8 mouse cellular contexts compared by ENCODE assay signal in genomic region chrX:153155322-153155721, GRCm38 (mm10). TPM values are rescaled to one million over a fixed set of nuclear protein-coding genes. Genes with fewer than 3 reads are reported as not detected.
A peak's percentile ranks its signal among the peaks of the same experiment; 100 is the strongest.
DNase-seq lines count a peak whose midpoint lies in the region; ATAC-seq and TF ChIP-seq lines count a peak whose summit lies in the region.

No protein-coding gene starts in this region.

- H3K27ac ChIP-seq in midbrain, postnatal 0 days (ENCODE audit: low read depth, low read length) = no peak overlapping the region
- H3K27ac ChIP-seq in midbrain, embryonic 16.5 days (ENCODE audit: low read length) = no peak overlapping the region
- no peak overlapping the region for H3K27ac ChIP-seq in forebrain, embryonic 10.5 days

- no peaks in the 10 kb centered on the region for H3K9me3 ChIP-seq in midbrain, postnatal 0 days (ENCODE audit: low read length)
- H3K9me3 ChIP-seq in midbrain, embryonic 16.5 days (replicated peaks; ENCODE audit: control insufficient read depth, low read length, poor library complexity, severe bottlenecking) = no peaks in the 10 kb centered on the region
- no peaks in the 10 kb centered on the region for H3K9me3 ChIP-seq in forebrain, embryonic 10.5 days

- no peak overlapping the region for H3K9ac ChIP-seq in midbrain, postnatal 0 days (replicated peaks; ENCODE audit: low read length, poor library complexity, severe bottlenecking)
- no peak overlapping the region for H3K9ac ChIP-seq in midbrain, embryonic 16.5 days (ENCODE audit: low read depth, low read length)

- intact Hi-C loops in gastrocnemius, postnatal 36 days (cut with DNase I) = loop anchor here (10.0 kb wide), 1 partner anchor 209 kb away; no protein-coding TSS in a partner anchor

- ATAC-seq in midbrain, postnatal 0 days (ENCODE audit: low FRiP score) = no peak
- no peak for ATAC-seq in midbrain, embryonic 16.5 days
- ATAC-seq in activated CD4-positive, CD25-positive, alpha-beta regulatory T cell, adult 4 months = peak; percentile 84

- WGBS in midbrain, postnatal 0 days = 51% methylated on average over 3 of the region's 3 CpGs
- WGBS in midbrain, embryonic 16.5 days = 44% methylated on average over 3 of the region's 3 CpGs
- 64% methylated on average over 3 of the region's 3 CpGs for WGBS in forebrain, embryonic 10.5 days

- no peak overlapping the region for H3K4me2 ChIP-seq in midbrain, postnatal 0 days (ENCODE audit: low read depth, low read length, poor library complexity, severe bottlenecking)
- no peak overlapping the region for H3K4me2 ChIP-seq in midbrain, embryonic 16.5 days (ENCODE audit: low read length)

- DNase-seq in gastrocnemius, postnatal 10 days = peak; percentile 4
- no peak for DNase-seq in gastrocnemius, postnatal 36 days
- peak; percentile 3 for DNase-seq in midbrain, postnatal 0 days (ENCODE audit: low spot score)
- DNase-seq in embryo, embryonic 9.5 days (ENCODE audit: extremely low spot score) = peak; percentile 8
- DNase-seq in lung, postnatal 25 days (ENCODE audit: low spot score) = peak; percentile 8
- DNase-seq in forebrain, embryonic 10.5 days (ENCODE audit: extremely low spot score, low spot score) = no peak

- H3K36me3 ChIP-seq in midbrain, postnatal 0 days (ENCODE audit: insufficient read depth, low read length) = no peaks in the 10 kb centered on the region
- no peaks in the 10 kb centered on the region for H3K36me3 ChIP-seq in midbrain, embryonic 16.5 days (ENCODE audit: control insufficient read depth, insufficient read depth, low read length)
- H3K36me3 ChIP-seq in forebrain, embryonic 10.5 days (replicated peaks) = peaks cover 34% of the 10 kb centered on the region

- H3K4me1 ChIP-seq in midbrain, postnatal 0 days (ENCODE audit: insufficient read depth, low read length) = no peaks in the 10 kb centered on the region
- no peaks in the 10 kb centered on the region for H3K4me1 ChIP-seq in midbrain, embryonic 16.5 days (ENCODE audit: control insufficient read depth, insufficient read depth, low read length)
- H3K4me1 ChIP-seq in forebrain, embryonic 10.5 days = no peaks in the 10 kb centered on the region

- TF ChIP-seq CTCF in midbrain, postnatal 0 days (IDR thresholded peaks at IDR 0.05) = peak; percentile 71

- no peaks in the 10 kb centered on the region for H3K27me3 ChIP-seq in midbrain, postnatal 0 days (ENCODE audit: insufficient read depth, low read length)
- no peaks in the 10 kb centered on the region for H3K27me3 ChIP-seq in midbrain, embryonic 16.5 days (ENCODE audit: control insufficient read depth, insufficient read depth, low read depth, low read length)
- peaks cover 7% of the 10 kb centered on the region; the same call in 1 of the 2 replicates for H3K27me3 ChIP-seq in forebrain, embryonic 10.5 days (ENCODE audit: poor library complexity, severe bottlenecking)

- no peak overlapping the region for H3K4me3 ChIP-seq in midbrain, postnatal 0 days (ENCODE audit: low read depth, low read length)
- H3K4me3 ChIP-seq in midbrain, embryonic 16.5 days (ENCODE audit: low read depth, low read length) = no peak overlapping the region
- no peak overlapping the region for H3K4me3 ChIP-seq in forebrain, embryonic 10.5 days

RNA-seq across cellular contexts. Expression of gene Rragb, which starts 15.5 kb away (rescaled TPM):
- total RNA-seq in gastrocnemius, postnatal 10 days (2021) = 1 to 10 TPM; 1.7 to 2.2 TPM
- total RNA-seq in gastrocnemius, postnatal 36 days (2021) = 1 to 10 TPM; 1.6 to 3.3 TPM
- 76.0 and 78.9 TPM in 2 replicates for total RNA-seq in midbrain, postnatal 0 days (2014; rRNA removed)
- polyA plus RNA-seq in midbrain, postnatal 0 days (2015; fragmentation: Nextera tagmentation; extraction: Ambion mirVana) = 10.8 and 13.9 TPM in 2 replicates
- 8.9 and 9.5 TPM in 2 replicates for polyA plus RNA-seq in midbrain, embryonic 16.5 days (2015; fragmentation: Nextera tagmentation; extraction: Ambion mirVana)
- 1 to 10 TPM; 4.5 to 4.8 TPM for polyA plus RNA-seq in activated CD4-positive, CD25-positive, alpha-beta regulatory T cell, adult 4 months (2017; shearing (Covaris generic))
- polyA plus RNA-seq in forebrain, embryonic 10.5 days (2016; fragmentation: Nextera tagmentation; extraction: Ambion mirVana) = 9.8 and 10.5 TPM in 2 replicates

RNA-seq across cellular contexts. Expression of gene Foxr2, which starts 36.7 kb away (rescaled TPM):
- total RNA-seq in gastrocnemius, postnatal 10 days (2021) = not detected
- not detected for total RNA-seq in gastrocnemius, postnatal 36 days (2021)
- 1.3 and 1.7 TPM in 2 replicates for total RNA-seq in midbrain, postnatal 0 days (2014; rRNA removed)
- polyA plus RNA-seq in midbrain, postnatal 0 days (2015; fragmentation: Nextera tagmentation; extraction: Ambion mirVana) = 1.5 and 1.6 TPM in 2 replicates
- polyA plus RNA-seq in midbrain, embryonic 16.5 days (2015; fragmentation: Nextera tagmentation; extraction: Ambion mirVana) = 1.2 TPM in 2 replicates
- not detected for polyA plus RNA-seq in activated CD4-positive, CD25-positive, alpha-beta regulatory T cell, adult 4 months (2017; shearing (Covaris generic))
- polyA plus RNA-seq in forebrain, embryonic 10.5 days (2016; fragmentation: Nextera tagmentation; extraction: Ambion mirVana) = 0.24 and 0.49 TPM in 2 replicates

Comparison
In these comparisons a context has a peak if more than half of its experiments do, and no peak if none do; other contexts are left out.
1. DNase-seq: peak in gastrocnemius, postnatal 10 days (single experiment), midbrain, postnatal 0 days (single experiment), embryo, embryonic 9.5 days (single experiment) and lung, postnatal 25 days (single experiment); none in gastrocnemius, postnatal 36 days (0 of 2) and forebrain, embryonic 10.5 days (single experiment).